Mouse (Mus musculus) neural tube, embryonic 14.5 days (tissue): ENCODE measurements around the gene Cachd1. TPM values are rescaled to one million over a fixed set of nuclear protein-coding genes. Genes with fewer than 3 reads are reported as not detected.
A peak's percentile ranks its signal among the peaks of the same experiment; 100 is the strongest.

Source experiments
- ATAC-seq: fragments of 200-750 bp; cut with Nextera tagmentation; 2 replicates; pipeline ENCODE4 v1.8.0; 2017; ENCODE audit warnings: low read depth, mild to moderate bottlenecking, moderate TSS enrichment, moderate library complexity
- H3K27ac ChIP-seq: fragments of 300-500 bp; sonication (generic); 2 replicates; pipeline ENCODE4 v1.5.1; 2014; ENCODE audit warnings: low read depth, mild to moderate bottlenecking, control low read depth, low read length, moderate library complexity, mixed read lengths
- H3K27me3 ChIP-seq: fragments of 300-500 bp; sonication (generic); 2 replicates; pipeline ENCODE4 v1.6.1; 2014; ENCODE audit warnings: low read length; ENCODE audit not compliant: control insufficient read depth, insufficient read depth
- H3K36me3 ChIP-seq: fragments of 300-500 bp; sonication (generic); 2 replicates; pipeline ENCODE4 v1.6.1; 2014; ENCODE audit warnings: low read length, mixed read lengths; ENCODE audit not compliant: control insufficient read depth, insufficient read depth
- H3K4me1 ChIP-seq: fragments of 300-500 bp; sonication (generic); 2 replicates; pipeline ENCODE4 v1.6.1; 2014; ENCODE audit warnings: low read length; ENCODE audit not compliant: control insufficient read depth, insufficient read depth
- H3K4me2 ChIP-seq: fragments of 300-500 bp; sonication (generic); 2 replicates; pipeline ENCODE4 v1.6.1; 2014; ENCODE audit warnings: mild to moderate bottlenecking, low read depth, low read length, control low read depth
- H3K4me3 ChIP-seq: fragments of 300-500 bp; sonication (generic); 2 replicates; pipeline ENCODE4 v1.5.1; 2014; ENCODE audit warnings: low read depth, low read length, control low read depth, mixed read lengths
- H3K9ac ChIP-seq: fragments of 300-500 bp; sonication (generic); replicated peaks from 2 replicates; pipeline ENCODE4 v1.6.1; 2014; ENCODE audit warnings: low read depth, mild to moderate bottlenecking, control low read depth, low read length, mixed read lengths
- H3K9me3 ChIP-seq: fragments of 300-500 bp; sonication (generic); 2 replicates; pipeline ENCODE4 v1.6.1; 2016; ENCODE audit warnings: low read length; ENCODE audit not compliant: control insufficient read depth
- WGBS: fragments of 180-500 bp; shearing (Covaris S2); extraction: QIAGEN DNeasy Blood & Tissue Kit; methylation state at CpG from one replicate; pipeline ENCODE4 v1.1.7; 2014; 5-methylcytosine and 5-hydroxymethylcytosine counted together
- polyA plus RNA-seq: library from polyadenylated mRNA; unstranded; fragments of >200 nt; fragmentation: Nextera tagmentation; extraction: Ambion mirVana; gene quantifications from 2 replicates; pipeline ENCODE4 v1.2.1, GENCODE M21; 2014

Gene Cachd1
- polyA plus RNA-seq, 1 experiment from 2014 or later, result 15.3 TPM

DNA sequence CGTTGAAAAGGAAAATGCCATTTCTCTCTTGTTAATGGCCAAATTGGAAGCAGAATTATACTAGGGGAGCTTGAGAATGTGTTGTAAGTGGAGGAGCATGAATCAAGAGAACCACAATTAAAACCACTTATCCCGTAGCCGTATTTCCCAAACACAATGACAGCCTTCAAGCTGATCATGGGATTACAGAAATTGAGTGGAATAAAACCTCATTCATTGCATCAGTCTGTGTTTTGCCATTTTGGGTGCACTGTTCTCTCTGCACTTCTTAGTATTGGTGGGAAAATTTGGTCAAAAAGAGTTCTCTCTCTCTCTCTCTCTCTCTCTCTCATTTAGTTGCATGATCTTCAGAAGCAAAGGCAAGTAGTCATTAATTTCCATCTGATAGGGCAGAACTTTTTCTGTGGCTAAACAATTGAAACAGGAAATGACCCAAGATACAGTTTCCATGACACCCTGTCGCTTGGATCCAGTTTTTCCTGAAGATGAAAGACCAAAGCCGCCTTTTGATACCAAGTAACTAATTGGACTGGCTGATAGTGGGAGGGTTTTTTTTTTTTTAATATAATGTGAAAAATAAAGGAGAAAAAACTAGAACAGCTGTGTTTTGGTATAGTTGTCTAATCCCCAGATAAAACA lies 34.7 kb downstream of the Cachd1 start:
- Histone ChIP-seq H3K36me3 (no peaks in the 10 kb centered on the region), H3K4me2 (no peak overlapping the region), H3K27me3 (no peaks in the 10 kb centered on the region), H3K4me1 (peaks cover 3% of the 10 kb centered on the region; the same call in 1 of the 2 replicates), H3K9me3 (no peaks in the 10 kb centered on the region), H3K9ac (no peak overlapping the region), H3K4me3 (no peak overlapping the region), H3K27ac (no peak overlapping the region)
- WGBS, result 23% methylated on average over 5 of the region's 5 CpGs
- no peak for ATAC-seq

DNA sequence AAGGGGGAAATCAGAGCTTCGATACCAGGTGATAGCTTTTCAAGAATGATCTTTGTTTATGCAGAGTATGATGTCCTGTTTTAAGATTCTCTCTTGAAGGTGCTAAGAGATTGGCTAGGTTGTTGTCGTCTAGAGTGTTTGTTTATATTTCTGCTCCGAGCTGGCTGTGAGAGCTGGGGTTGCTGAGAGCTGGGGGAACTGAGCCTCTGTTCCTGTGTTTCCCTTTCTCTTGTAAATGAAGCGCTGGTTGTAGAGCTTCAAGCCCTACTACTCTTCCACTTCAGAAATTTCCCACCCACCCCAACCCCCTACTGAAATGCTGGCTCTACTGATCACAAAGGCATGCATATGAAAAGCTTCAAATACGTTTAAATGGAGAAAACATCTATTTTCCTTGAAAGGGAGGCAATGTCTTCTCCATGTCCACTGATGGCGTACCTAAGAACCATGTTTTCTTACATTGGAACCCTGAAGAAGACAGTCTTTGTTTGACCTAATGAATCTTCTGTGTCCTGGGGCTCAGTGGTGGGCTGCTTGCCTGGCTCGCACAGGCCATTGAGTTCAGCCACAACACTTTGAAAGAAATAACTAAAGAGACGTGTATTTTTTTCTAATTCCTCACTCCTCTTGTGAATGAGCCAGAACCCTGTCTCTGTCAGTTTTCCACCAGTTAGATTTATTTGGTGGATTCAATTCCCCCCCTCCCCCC lies 35.5 kb downstream of the Cachd1 start:
- Histone ChIP-seq H3K4me3 (no peak overlapping the region), H3K4me1 (peaks cover 3% of the 10 kb centered on the region; the same call in 1 of the 2 replicates), H3K4me2 (no peak overlapping the region), H3K27me3 (no peaks in the 10 kb centered on the region), H3K9me3 (no peaks in the 10 kb centered on the region), H3K27ac (no peak overlapping the region), H3K9ac (no peak overlapping the region), H3K36me3 (no peaks in the 10 kb centered on the region)
- ATAC-seq, result no peak
- 28% methylated on average over 8 of the region's 8 CpGs for WGBS

DNA sequence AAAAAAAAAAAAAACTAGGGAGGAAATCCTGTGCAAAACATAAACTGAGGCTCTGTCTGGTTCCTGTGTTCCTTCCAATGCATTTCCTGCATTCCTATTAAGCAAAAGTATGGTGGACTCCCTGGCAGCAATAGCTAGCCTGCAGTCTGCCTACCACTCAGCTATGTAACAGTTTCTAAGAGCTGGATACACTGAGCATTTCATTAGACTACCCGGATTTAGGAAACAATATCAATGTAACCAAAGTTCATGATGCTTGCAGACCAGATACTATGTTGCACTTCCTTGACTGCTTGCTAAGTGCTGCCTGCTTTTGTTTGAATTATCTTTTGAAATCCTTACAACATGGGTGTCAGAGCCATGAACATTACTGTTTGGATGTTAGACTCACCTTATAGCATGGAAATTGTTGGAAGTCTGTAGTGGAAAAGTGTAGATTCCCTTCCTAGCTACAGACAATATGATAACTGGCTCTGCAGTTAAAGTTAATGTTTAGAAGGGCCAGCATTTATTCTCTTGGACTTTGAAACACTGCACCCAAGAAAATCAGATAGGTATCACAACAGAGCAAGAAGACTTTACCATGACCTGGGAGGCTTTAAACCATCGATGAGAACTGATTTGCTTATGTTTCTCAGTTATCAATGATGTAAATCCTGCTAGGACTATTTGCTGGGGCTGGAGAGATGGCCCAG lies 37.4 kb downstream of the Cachd1 start:
- Histone ChIP-seq H3K4me1 (peaks cover 3% of the 10 kb centered on the region; the same call in 1 of the 2 replicates), H3K9me3 (no peaks in the 10 kb centered on the region), H3K36me3 (no peaks in the 10 kb centered on the region), H3K9ac (no peak overlapping the region), H3K27me3 (no peaks in the 10 kb centered on the region), H3K27ac (no peak overlapping the region), H3K4me3 (no peak overlapping the region), H3K4me2 (no peak overlapping the region)
- ATAC-seq, result no peak
- WGBS, result 90% methylated on average over 2 of the region's 2 CpGs

DNA sequence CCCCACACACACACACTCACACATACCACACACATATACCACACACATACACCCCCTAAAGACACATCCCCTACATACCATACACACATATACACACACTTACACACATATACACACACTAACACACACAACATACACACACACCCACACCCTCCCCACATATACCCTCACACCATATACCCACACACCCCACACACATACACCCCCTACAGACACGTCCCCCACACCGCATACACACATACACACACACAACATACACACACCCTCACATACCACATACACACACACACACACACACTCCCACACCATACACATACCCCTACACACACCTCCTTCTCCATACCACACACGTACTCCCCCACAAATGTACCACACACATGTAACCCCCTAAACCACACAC lies 42.8 kb downstream of the Cachd1 start:
- H3K36me3 ChIP-seq, result no peaks in the 10 kb centered on the region
- 97% methylated on average over 3 of the region's 3 CpGs for WGBS
- no peak overlapping the region for H3K9ac ChIP-seq
- H3K4me1 ChIP-seq, result no peaks in the 10 kb centered on the region
- H3K4me3 ChIP-seq, result no peak overlapping the region
- 0 out of 2 replicates have a peak, but pooled peaks have one; percentile 44 for ATAC-seq
- no peaks in the 10 kb centered on the region for H3K27me3 ChIP-seq
- H3K9me3 ChIP-seq, result no peaks in the 10 kb centered on the region
- no peak overlapping the region for H3K4me2 ChIP-seq
- no peak overlapping the region for H3K27ac ChIP-seq

DNA sequence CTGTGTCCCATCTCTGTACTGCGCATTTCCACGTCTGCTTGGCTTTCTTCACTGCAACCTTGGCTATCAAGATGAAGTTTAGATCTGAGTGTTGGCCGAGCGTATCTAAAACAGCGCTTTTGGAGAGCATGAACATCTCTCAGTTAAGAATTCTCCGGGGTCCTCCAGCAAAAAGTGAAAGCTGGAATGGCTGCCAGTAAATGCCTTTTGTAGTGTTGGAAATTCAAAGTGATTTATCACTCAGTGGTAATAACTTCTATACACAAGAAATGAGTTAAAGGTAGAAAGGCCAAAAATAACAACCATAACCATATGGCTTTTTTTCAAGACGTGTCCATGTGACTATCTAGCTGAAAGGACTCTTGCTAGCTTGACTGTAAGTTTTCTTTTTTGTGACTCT lies 46.1 kb downstream of the Cachd1 start:
- no peak for ATAC-seq
- no peak overlapping the region for H3K9ac ChIP-seq
- no peaks in the 10 kb centered on the region for H3K4me1 ChIP-seq
- H3K9me3 ChIP-seq, result no peaks in the 10 kb centered on the region
- H3K4me3 ChIP-seq, result no peak overlapping the region
- no peaks in the 10 kb centered on the region for H3K27me3 ChIP-seq
- no peak overlapping the region for H3K27ac ChIP-seq
- H3K4me2 ChIP-seq, result no peak overlapping the region
- WGBS, result 77% methylated on average over 7 of the region's 7 CpGs
- no peaks in the 10 kb centered on the region for H3K36me3 ChIP-seq

DNA sequence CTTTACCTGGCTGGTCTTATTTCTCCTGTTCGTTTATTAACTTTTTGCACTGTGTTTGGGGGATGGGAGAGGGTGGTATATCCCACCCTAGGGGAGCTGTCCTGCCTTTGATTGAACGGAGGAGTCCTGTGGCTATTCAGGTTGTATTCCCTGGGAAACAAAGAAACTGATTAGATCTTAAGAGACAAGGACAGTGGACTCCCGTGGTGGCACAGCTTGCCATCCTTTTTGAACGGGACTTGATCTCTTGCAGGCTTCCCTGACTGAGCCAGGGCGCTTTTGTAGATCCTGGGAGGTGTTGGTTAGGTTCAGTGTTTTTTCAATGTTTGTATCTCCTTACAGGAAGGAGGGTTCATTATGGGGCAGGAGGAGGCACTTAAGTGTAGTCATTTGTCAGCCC lies 50.9 kb downstream of the Cachd1 start:
- WGBS, result 5% methylated on average over 5 of the region's 5 CpGs
- Histone ChIP-seq H3K27me3 (no peaks in the 10 kb centered on the region), H3K27ac (no peak overlapping the region), H3K4me1 (peaks cover 14% of the 10 kb centered on the region), H3K4me3 (no peak overlapping the region), H3K4me2 (no peak overlapping the region), H3K9me3 (no peaks in the 10 kb centered on the region), H3K9ac (no peak overlapping the region), H3K36me3 (no peaks in the 10 kb centered on the region)
- no peak for ATAC-seq

DNA sequence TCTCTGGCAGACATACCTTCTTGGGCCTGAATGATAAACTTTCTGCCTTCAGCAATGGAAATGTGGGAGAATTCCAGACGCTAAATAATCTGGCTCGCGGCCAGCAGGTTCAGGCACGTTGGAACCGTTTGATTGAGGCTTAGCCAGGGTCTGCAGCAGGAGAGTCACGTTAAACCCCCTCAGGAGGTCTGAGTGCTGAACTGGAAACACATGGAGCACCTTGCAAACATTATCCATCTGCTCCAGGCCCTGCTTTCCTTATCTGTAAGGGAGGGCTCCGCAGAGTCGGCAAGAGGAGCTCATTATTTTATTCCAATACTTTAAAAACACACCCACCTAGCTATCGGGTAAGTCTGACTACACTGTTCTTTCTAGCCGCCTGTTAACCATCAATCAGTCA lies 52.3 kb downstream of the Cachd1 start:
- no peaks in the 10 kb centered on the region for H3K9me3 ChIP-seq
- no peaks in the 10 kb centered on the region for H3K27me3 ChIP-seq
- no peak overlapping the region for H3K27ac ChIP-seq
- H3K36me3 ChIP-seq, result no peaks in the 10 kb centered on the region
- peaks cover 14% of the 10 kb centered on the region for H3K4me1 ChIP-seq
- no peak overlapping the region for H3K4me3 ChIP-seq
- H3K9ac ChIP-seq, result no peak overlapping the region
- H3K4me2 ChIP-seq, result no peak overlapping the region
- WGBS, result 6% methylated on average over 10 of the region's 10 CpGs
- ATAC-seq, result peak; percentile 56; the same call in 1 of the 2 replicates

DNA sequence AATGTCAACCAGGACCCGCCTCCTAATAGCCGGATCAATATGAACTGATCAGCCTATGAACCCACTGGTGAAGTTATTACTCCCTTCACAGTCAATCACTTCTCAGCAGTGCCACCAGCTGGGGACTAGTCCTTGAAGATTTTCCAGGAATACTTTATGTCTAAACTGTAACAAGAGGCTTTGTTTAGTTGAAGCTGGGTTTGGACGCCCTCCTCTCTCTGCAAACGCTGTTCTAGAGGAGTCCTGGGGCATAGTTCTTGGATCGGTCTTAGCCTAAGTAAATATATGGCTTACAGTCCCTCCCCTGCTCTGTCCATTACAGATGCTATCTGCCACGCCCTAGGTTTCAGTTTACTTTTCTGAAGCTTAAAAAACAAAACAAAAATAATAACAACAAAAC lies 60.7 kb downstream of the Cachd1 start:
- Histone ChIP-seq H3K27ac (no peak overlapping the region), H3K9me3 (no peaks in the 10 kb centered on the region), H3K4me2 (no peak overlapping the region), H3K27me3 (no peaks in the 10 kb centered on the region), H3K4me1 (no peaks in the 10 kb centered on the region), H3K9ac (no peak overlapping the region), H3K36me3 (no peaks in the 10 kb centered on the region), H3K4me3 (no peak overlapping the region)
- no peak for ATAC-seq
- 67% methylated on average over 6 of the region's 6 CpGs for WGBS

DNA sequence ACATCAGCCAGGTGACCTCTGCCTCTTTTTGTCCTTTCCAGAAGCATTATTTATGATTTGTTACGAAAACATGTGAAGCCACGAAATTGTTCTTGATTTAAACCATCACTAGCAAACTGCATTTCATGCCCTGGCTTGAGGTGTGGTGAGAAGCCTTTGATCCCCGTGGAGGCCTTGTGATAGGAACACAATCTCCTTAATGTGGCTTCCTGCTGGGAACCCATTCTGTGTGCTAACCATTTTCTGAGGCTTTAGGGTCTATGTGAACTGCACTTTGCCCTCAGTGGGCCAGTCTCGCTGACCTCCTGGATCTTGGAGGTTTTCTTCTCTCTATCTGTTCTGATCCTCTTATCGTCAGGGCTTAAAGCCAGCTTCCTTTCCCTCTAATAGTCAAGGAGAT lies 66.2 kb downstream of the Cachd1 start:
- no peak overlapping the region for H3K4me2 ChIP-seq
- H3K36me3 ChIP-seq, result no peaks in the 10 kb centered on the region
- no peaks in the 10 kb centered on the region for H3K9me3 ChIP-seq
- H3K27ac ChIP-seq, result no peak overlapping the region
- no peak overlapping the region for H3K9ac ChIP-seq
- ATAC-seq, result no peak
- H3K4me3 ChIP-seq, result no peak overlapping the region
- H3K27me3 ChIP-seq, result no peaks in the 10 kb centered on the region
- no peaks in the 10 kb centered on the region for H3K4me1 ChIP-seq
- 18% methylated on average over 5 of the region's 5 CpGs for WGBS
